Mouse (Mus musculus) heart, embryonic 11.5 days (tissue): ENCODE results near the gene Axdnd1. TPM values are rescaled to one million over a fixed set of nuclear protein-coding genes. Genes with fewer than 3 reads are reported as not detected.

Experiments used
- ATAC-seq: fragments of 200-750 bp; cut with Nextera tagmentation; replicated peaks from 2 replicates; pipeline ENCODE4 v1.8.0; 2017; ENCODE audit warnings: moderate library complexity; ENCODE audit not compliant: insufficient number of reproducible peaks, low FRiP score, low TSS enrichment
- H3K27ac ChIP-seq: fragments of 300-500 bp; sonication (generic); 2 replicates; pipeline ENCODE4 v1.5.1; 2014; ENCODE audit warnings: mild to moderate bottlenecking, low read depth, low read length
- H3K27me3 ChIP-seq: fragments of 300-500 bp; sonication (generic); 2 replicates; pipeline ENCODE4 v1.6.1; 2014; ENCODE audit warnings: mild to moderate bottlenecking, low read length, mixed read lengths; ENCODE audit not compliant: control insufficient read depth, insufficient read depth
- H3K36me3 ChIP-seq: fragments of 300-500 bp; sonication (generic); 2 replicates; pipeline ENCODE4 v1.6.1; 2014; ENCODE audit warnings: mild to moderate bottlenecking, low read length, moderate library complexity, mixed read lengths; ENCODE audit not compliant: control insufficient read depth, insufficient read depth
- H3K4me1 ChIP-seq: fragments of 300-500 bp; sonication (generic); 2 replicates; pipeline ENCODE4 v1.6.1; 2014; ENCODE audit warnings: low read length; ENCODE audit not compliant: control insufficient read depth, insufficient read depth
- H3K4me2 ChIP-seq: fragments of 300-500 bp; sonication (generic); 2 replicates; pipeline ENCODE4 v1.6.1; 2014; ENCODE audit warnings: mild to moderate bottlenecking, moderate library complexity
- H3K4me3 ChIP-seq: fragments of 300-500 bp; sonication (generic); 2 replicates; pipeline ENCODE4 v1.5.1; 2014; ENCODE audit warnings: low read depth, low read length
- H3K9ac ChIP-seq: fragments of 300-500 bp; sonication (generic); 2 replicates; pipeline ENCODE4 v1.6.1; 2014; ENCODE audit warnings: mild to moderate bottlenecking, low read depth, low read length, moderate library complexity
- H3K9me3 ChIP-seq: fragments of 300-500 bp; sonication (generic); replicated peaks from 2 replicates; pipeline ENCODE4 v1.6.1; 2016; ENCODE audit warnings: low read length; ENCODE audit not compliant: control insufficient read depth
- WGBS: fragments of 180-500 bp; shearing (Covaris S2); extraction: QIAGEN DNeasy Blood & Tissue Kit; methylation state at CpG from one replicate; pipeline ENCODE4 v1.1.7; 2014; ENCODE audit not compliant: insufficient replicate concordance; 5-methylcytosine and 5-hydroxymethylcytosine counted together
- polyA plus RNA-seq: library from polyadenylated mRNA; unstranded; fragments of >200 nt; fragmentation: Nextera tagmentation; extraction: Ambion mirVana; gene quantifications from 2 replicates; pipeline ENCODE4 v1.2.1, GENCODE M21; 2014

Axdnd1 gene
- polyA plus RNA-seq, 1 experiment from 2014 or later: 0.56 TPM

- 80% methylated on average over 4 of the region's 4 CpGs for WGBS
Measured at GRCm38 (mm10) chr1:156425746-156426145, 4.8 kb upstream of the Axdnd1 start.

GRCm38 (mm10) chr1:156424054-156424453 lies 3.1 kb upstream of the Axdnd1 start:
- no peak overlapping the region for H3K4me2 ChIP-seq
- H3K27ac ChIP-seq: no peak overlapping the region
- no peak for ATAC-seq
- no peaks in the 10 kb centered on the region for H3K9me3 ChIP-seq
- 78% methylated on average over 3 of the region's 3 CpGs for WGBS
- no peak overlapping the region for H3K4me3 ChIP-seq
- no peak overlapping the region for H3K9ac ChIP-seq
- H3K4me1 ChIP-seq: no peaks in the 10 kb centered on the region
- H3K27me3 ChIP-seq: no peaks in the 10 kb centered on the region
- no peaks in the 10 kb centered on the region for H3K36me3 ChIP-seq

More at GRCm38 (mm10) chr1:156425746-156426145, 4.8 kb upstream of the Axdnd1 start:
- no peaks in the 10 kb centered on the region for H3K9me3 ChIP-seq
- H3K36me3 ChIP-seq: no peaks in the 10 kb centered on the region
- no peak overlapping the region for H3K27ac ChIP-seq
- H3K4me3 ChIP-seq: no peak overlapping the region
- no peak overlapping the region for H3K9ac ChIP-seq
- H3K4me1 ChIP-seq: no peaks in the 10 kb centered on the region
- no peak overlapping the region for H3K4me2 ChIP-seq
- no peaks in the 10 kb centered on the region for H3K27me3 ChIP-seq
- ATAC-seq: no peak

GRCm38 (mm10) chr1:156423493-156423892 lies 2.5 kb upstream of the Axdnd1 start:
- no peak overlapping the region for H3K9ac ChIP-seq
- H3K9me3 ChIP-seq: no peaks in the 10 kb centered on the region
- 79% methylated on average over 6 of the region's 6 CpGs for WGBS

GRCm38 (mm10) chr1:156422856-156423255 lies 1.9 kb upstream of the Axdnd1 start:
- WGBS: 68% methylated on average over 6 of the region's 6 CpGs
- ATAC-seq: no peak
- H3K4me1 ChIP-seq: no peaks in the 10 kb centered on the region

More at GRCm38 (mm10) chr1:156423493-156423892, 2.5 kb upstream of the Axdnd1 start:
- Histone ChIP-seq H3K27me3 (no peaks in the 10 kb centered on the region), H3K4me3 (no peak overlapping the region), H3K4me1 (no peaks in the 10 kb centered on the region), H3K27ac (no peak overlapping the region), H3K36me3 (no peaks in the 10 kb centered on the region), H3K4me2 (no peak overlapping the region)
- no peak for ATAC-seq

GRCm38 (mm10) chr1:156418170-156418569 lies 2.8 kb downstream of the Axdnd1 start:
- no peak overlapping the region for H3K9ac ChIP-seq
- no peaks in the 10 kb centered on the region for H3K4me1 ChIP-seq
- no peak overlapping the region for H3K4me3 ChIP-seq
- no peak overlapping the region for H3K27ac ChIP-seq
- no peaks in the 10 kb centered on the region for H3K36me3 ChIP-seq
- H3K4me2 ChIP-seq: no peak overlapping the region
- no peak for ATAC-seq
- WGBS: 68% methylated on average over 4 of the region's 4 CpGs
- H3K9me3 ChIP-seq: no peaks in the 10 kb centered on the region
- no peaks in the 10 kb centered on the region for H3K27me3 ChIP-seq

More at GRCm38 (mm10) chr1:156422856-156423255, 1.9 kb upstream of the Axdnd1 start:
- Histone ChIP-seq H3K4me2 (no peak overlapping the region), H3K9ac (no peak overlapping the region), H3K27me3 (no peaks in the 10 kb centered on the region), H3K36me3 (no peaks in the 10 kb centered on the region), H3K27ac (no peak overlapping the region), H3K4me3 (no peak overlapping the region), H3K9me3 (no peaks in the 10 kb centered on the region)

- Histone ChIP-seq H3K9me3 (no peaks in the 10 kb centered on the region), H3K4me1 (no peaks in the 10 kb centered on the region), H3K36me3 (no peaks in the 10 kb centered on the region), H3K4me2 (no peak overlapping the region), H3K9ac (no peak overlapping the region), H3K27ac (no peak overlapping the region), H3K27me3 (no peaks in the 10 kb centered on the region), H3K4me3 (no peak overlapping the region)
- ATAC-seq: no peak
- 63% methylated on average over 4 of the region's 4 CpGs for WGBS
Measured at GRCm38 (mm10) chr1:156408521-156408920, 12.4 kb downstream of the Axdnd1 start.

GRCm38 (mm10) chr1:156408004-156408403 lies 13.0 kb downstream of the Axdnd1 start:
- Histone ChIP-seq H3K27me3 (no peaks in the 10 kb centered on the region), H3K36me3 (no peaks in the 10 kb centered on the region), H3K4me1 (no peaks in the 10 kb centered on the region), H3K4me3 (no peak overlapping the region), H3K9ac (no peak overlapping the region), H3K9me3 (no peaks in the 10 kb centered on the region), H3K4me2 (no peak overlapping the region), H3K27ac (no peak overlapping the region)
- WGBS: 34% methylated on average over 3 of the region's 3 CpGs
- no peak for ATAC-seq

- ATAC-seq: no peak
- Histone ChIP-seq H3K27me3 (no peaks in the 10 kb centered on the region), H3K9ac (no peak overlapping the region), H3K9me3 (no peaks in the 10 kb centered on the region), H3K36me3 (no peaks in the 10 kb centered on the region), H3K27ac (no peak overlapping the region), H3K4me1 (no peaks in the 10 kb centered on the region), H3K4me3 (no peak overlapping the region), H3K4me2 (no peak overlapping the region)
- WGBS: 48% methylated on average over 10 of the region's 10 CpGs
Measured at GRCm38 (mm10) chr1:156403251-156403650, 17.7 kb downstream of the Axdnd1 start.

GRCm38 (mm10) chr1:156402491-156402890 lies 18.5 kb downstream of the Axdnd1 start:
- Histone ChIP-seq H3K4me1 (no peaks in the 10 kb centered on the region), H3K36me3 (no peaks in the 10 kb centered on the region), H3K27ac (no peak overlapping the region), H3K27me3 (no peaks in the 10 kb centered on the region), H3K4me3 (no peak overlapping the region), H3K9me3 (no peaks in the 10 kb centered on the region), H3K4me2 (no peak overlapping the region), H3K9ac (no peak overlapping the region)
- ATAC-seq: no peak
- WGBS: 41% methylated on average over 2 of the region's 2 CpGs
